Mouse (Mus musculus): ENCODE measurements around the gene Fam189a1.

DNA sequence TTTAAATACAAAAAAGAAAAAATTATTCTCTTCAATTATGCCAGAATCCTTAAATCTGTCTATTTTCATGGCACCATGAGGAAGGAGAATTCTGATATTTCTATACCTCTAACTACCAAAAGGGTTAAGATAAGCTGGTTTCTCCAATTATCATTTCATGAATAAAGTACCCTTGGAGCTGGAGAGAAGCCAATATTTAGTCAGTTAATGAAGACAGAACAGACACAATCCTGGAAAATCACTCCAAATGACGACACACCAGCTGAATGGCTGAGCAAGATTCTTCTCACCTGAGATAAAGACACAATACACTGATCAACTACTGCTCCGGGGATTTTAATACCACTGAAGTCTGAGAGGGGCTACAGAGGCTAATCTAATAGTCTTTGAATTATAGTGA is 150.6 kb downstream of the Fam189a1 start:
- no peak for TF ChIP-seq POLR2A (IDR thresholded peaks at IDR 0.05; ENCODE audit: borderline replicate concordance, low read depth, low read length)
- TF ChIP-seq CTCF (IDR thresholded peaks at IDR 0.05; ENCODE audit: low read depth, low read length): no peak

Data from bone marrow macrophage, adult 2 months (primary cell).